Mouse (Mus musculus): ENCODE measurements around the gene Tead1.

DNA sequence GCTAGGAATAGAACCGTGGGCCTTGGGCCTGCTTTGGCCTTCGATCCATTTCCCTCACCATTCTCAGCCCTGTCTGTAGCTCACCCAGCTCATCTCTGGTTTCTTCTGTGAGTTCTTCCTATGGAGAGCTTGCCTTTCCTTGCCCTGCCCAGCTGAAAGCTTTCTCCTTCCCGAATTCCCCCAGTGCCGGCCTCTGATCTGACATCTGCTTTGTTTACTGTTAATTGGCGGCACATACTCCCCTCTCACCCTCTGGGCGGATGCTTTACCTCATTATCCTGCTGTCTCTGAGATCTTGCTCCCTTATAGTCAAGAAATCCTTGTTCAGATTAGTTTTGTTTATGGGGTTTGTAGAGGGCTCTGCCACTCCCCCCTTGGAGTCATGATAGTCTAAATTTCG lies 131.6 kb downstream of the Tead1 start:
- TF ChIP-seq MYOG (IDR thresholded peaks at IDR 0.05; ENCODE audit: control insufficient read depth in 1 of 3, insufficient read depth in 1 of 3, insufficient read length in 2 of 3, low read depth in 2 of 3) (no peak), CEBPB (IDR thresholded peaks at IDR 0.05; ENCODE audit: insufficient read depth, poor library complexity, severe bottlenecking) (no peak), POLR2A (IDR thresholded peaks at IDR 0.05; ENCODE audit: insufficient read length, low read depth) (no peak), USF1 (IDR thresholded peaks at IDR 0.05; ENCODE audit: low read depth) (no peak), TCF3 (IDR thresholded peaks at IDR 0.05; ENCODE audit: insufficient read length, low read depth) (no peak), E2F4 (IDR thresholded peaks at IDR 0.05; ENCODE audit: insufficient read depth) (no peak)

Measured in myocyte (in vitro differentiated cells).